Mouse (Mus musculus) heart, embryonic 16.5 days (tissue): Measurements from ENCODE around the gene Allc. TPM values are rescaled to one million over a fixed set of nuclear protein-coding genes. Genes with fewer than 3 reads are reported as not detected.

ENCODE experiments used
- ATAC-seq: fragments of 200-750 bp; cut with Nextera tagmentation; replicated peaks from 2 replicates; pipeline ENCODE4 v1.8.0; 2017; ENCODE audit warnings: moderate number of reproducible peaks; ENCODE audit not compliant: insufficient read depth, low FRiP score; ENCODE audit errors: extremely low read depth
- H3K27ac ChIP-seq: fragments of 300-500 bp; sonication (generic); 2 replicates; pipeline ENCODE4 v1.5.1; 2014; ENCODE audit warnings: mild to moderate bottlenecking, low read length, control low read depth, moderate library complexity
- H3K27me3 ChIP-seq: fragments of 300-500 bp; sonication (generic); 2 replicates; pipeline ENCODE4 v1.6.1; 2014; ENCODE audit warnings: low read length, mixed read lengths; ENCODE audit not compliant: control insufficient read depth, insufficient read depth
- H3K36me3 ChIP-seq: fragments of 300-500 bp; sonication (generic); 2 replicates; pipeline ENCODE4 v1.6.1; 2014; ENCODE audit not compliant: control insufficient read depth, insufficient read depth
- H3K4me1 ChIP-seq: fragments of 300-500 bp; sonication (generic); 2 replicates; pipeline ENCODE4 v1.6.1; 2014; ENCODE audit warnings: low read length, mixed read lengths; ENCODE audit not compliant: control insufficient read depth, insufficient read depth
- H3K4me2 ChIP-seq: fragments of 300-500 bp; sonication (generic); 2 replicates; pipeline ENCODE4 v1.6.1; 2014; ENCODE audit warnings: low read depth, mild to moderate bottlenecking, control low read depth, low read length
- H3K4me3 ChIP-seq: fragments of 300-500 bp; sonication (generic); 2 replicates; pipeline ENCODE4 v1.5.1; 2014; ENCODE audit warnings: mild to moderate bottlenecking, control low read depth, low read length
- H3K9ac ChIP-seq: fragments of 300-500 bp; sonication (generic); 2 replicates; pipeline ENCODE4 v1.6.1; 2014; ENCODE audit warnings: low read length, control low read depth
- H3K9me3 ChIP-seq: fragments of 300-500 bp; sonication (generic); replicated peaks from 2 replicates; pipeline ENCODE4 v1.6.1; 2016; ENCODE audit warnings: low read length; ENCODE audit not compliant: control insufficient read depth
- WGBS: fragments of 180-500 bp; shearing (Covaris S2); extraction: QIAGEN DNeasy Blood & Tissue Kit; methylation state at CpG from one replicate; pipeline ENCODE4 v1.1.7; 2014; 5-methylcytosine and 5-hydroxymethylcytosine counted together
- polyA plus RNA-seq: library from polyadenylated mRNA; unstranded; fragments of >200 nt; fragmentation: Nextera tagmentation; extraction: Ambion mirVana; gene quantifications from 2 replicates; pipeline ENCODE4 v1.2.1, GENCODE M21; 2015

The Allc gene
- polyA plus RNA-seq = not detected in 2 replicates

- no peak within 1 kb of the TSS for H3K27ac ChIP-seq
- WGBS = 78% methylated on average over 8 of the region's 8 CpGs
- no peaks in the 10 kb centered on the region for H3K36me3 ChIP-seq
- H3K9me3 ChIP-seq = no peaks in the 10 kb centered on the region
- no peaks in the 10 kb centered on the region for H3K4me1 ChIP-seq
- ATAC-seq = no peak
- no peak within 1 kb of the TSS for H3K9ac ChIP-seq
- H3K4me2 ChIP-seq = no peak within 1 kb of the TSS
- no peak within 1 kb of the TSS for H3K4me3 ChIP-seq
- H3K27me3 ChIP-seq = no peaks in the 10 kb centered on the region
Observed at GRCm38 (mm10) chr12:28582423-28582822, at the start of gene Allc. Allc (minus strand) TSS chr12:28582523.

GRCm38 (mm10) chr12:28628436-28628835 lies 46.1 kb upstream of the Allc start:
- Histone ChIP-seq H3K4me3 (no peak overlapping the region), H3K9me3 (no peaks in the 10 kb centered on the region), H3K27me3 (no peaks in the 10 kb centered on the region), H3K27ac (no peak overlapping the region), H3K4me1 (peaks cover 4% of the 10 kb centered on the region; the same call in 1 of the 2 replicates), H3K9ac (no peak overlapping the region), H3K36me3 (peaks cover 51% of the 10 kb centered on the region), H3K4me2 (no peak overlapping the region)
- 87% methylated on average over 2 of the region's 2 CpGs for WGBS
- ATAC-seq = no peak

DNA sequence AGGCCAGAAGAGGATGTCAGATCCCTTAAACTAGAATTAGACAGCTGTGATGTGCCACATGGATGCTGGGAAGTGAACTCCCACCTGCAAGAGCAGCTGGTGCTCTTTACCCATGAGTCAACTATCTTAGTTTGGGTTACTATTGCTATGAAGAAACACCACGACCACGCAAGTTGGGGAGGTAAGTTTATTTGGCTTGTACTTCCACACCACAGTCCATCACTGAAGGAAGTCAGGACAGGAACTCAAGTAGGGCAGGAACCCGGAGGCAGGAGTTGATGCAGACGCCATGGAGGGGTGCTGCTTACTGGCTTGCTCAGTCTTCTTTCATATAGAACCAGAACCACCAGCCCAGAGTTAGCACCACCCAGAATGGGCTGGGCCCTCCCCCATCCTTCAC lies 44.8 kb upstream of the Allc start:
- WGBS = 59% methylated on average over 4 of the region's 4 CpGs
- Histone ChIP-seq H3K4me3 (no peak overlapping the region), H3K27me3 (no peaks in the 10 kb centered on the region), H3K27ac (no peak overlapping the region), H3K36me3 (peaks cover 37% of the 10 kb centered on the region), H3K9ac (no peak overlapping the region), H3K4me1 (peaks cover 6% of the 10 kb centered on the region), H3K4me2 (no peak overlapping the region), H3K9me3 (no peaks in the 10 kb centered on the region)
- ATAC-seq = no peak

DNA sequence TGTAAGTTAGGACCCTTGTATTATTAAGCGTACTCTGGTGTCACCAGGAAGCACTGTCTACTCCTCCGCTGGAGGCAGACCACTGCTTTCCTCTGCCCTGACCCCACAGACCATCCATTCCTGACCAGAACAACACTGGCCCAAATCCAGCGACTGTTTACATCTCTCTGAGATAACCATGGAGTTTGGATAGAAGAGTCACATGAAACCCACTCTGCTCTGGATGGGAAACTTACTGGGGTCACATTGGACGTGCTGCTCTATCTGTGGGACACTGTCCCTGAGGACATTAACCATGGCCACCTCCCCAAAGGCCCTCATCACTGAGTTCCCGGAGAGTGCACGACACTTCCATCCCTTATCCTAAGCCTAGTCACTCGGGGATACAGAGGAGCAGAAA lies 43.1 kb upstream of the Allc start:
- Histone ChIP-seq H3K4me2 (no peak overlapping the region), H3K4me1 (peaks cover 13% of the 10 kb centered on the region), H3K9me3 (no peaks in the 10 kb centered on the region), H3K4me3 (no peak overlapping the region), H3K27ac (no peak overlapping the region), H3K27me3 (peaks cover 3% of the 10 kb centered on the region; the same call in 1 of the 2 replicates), H3K9ac (no peak overlapping the region), H3K36me3 (peaks cover 22% of the 10 kb centered on the region)
- ATAC-seq = peak; percentile 24; the same call in 1 of the 2 replicates
- WGBS = 53% methylated on average over 7 of the region's 7 CpGs

DNA sequence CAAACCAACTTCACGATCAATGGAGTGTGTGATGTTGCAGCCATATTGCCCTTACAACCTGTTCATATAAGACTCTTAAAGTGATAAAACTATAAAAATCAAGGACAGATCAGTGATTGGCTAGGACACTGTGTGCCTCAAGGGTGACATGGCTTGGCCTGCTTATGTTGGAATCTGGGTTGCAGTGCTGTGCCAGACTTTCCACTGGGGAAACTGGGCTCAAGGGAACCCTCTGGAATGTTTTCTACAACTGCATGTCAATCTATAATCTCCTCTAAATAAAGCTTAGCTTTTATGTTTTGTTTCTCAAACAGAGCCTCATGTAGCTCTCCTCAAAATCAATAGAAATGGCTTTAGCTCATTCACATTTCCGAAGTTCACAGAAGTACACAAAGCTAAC lies 41.9 kb upstream of the Allc start:
- H3K27me3 ChIP-seq = peaks cover 3% of the 10 kb centered on the region; the same call in 1 of the 2 replicates
- H3K9me3 ChIP-seq = no peaks in the 10 kb centered on the region
- no peak overlapping the region for H3K27ac ChIP-seq
- H3K9ac ChIP-seq = no peak overlapping the region
- H3K4me3 ChIP-seq = no peak overlapping the region
- no peak overlapping the region for H3K4me2 ChIP-seq
- WGBS = 77% methylated on average over 2 of the region's 2 CpGs
- H3K4me1 ChIP-seq = peaks cover 13% of the 10 kb centered on the region
- no peak for ATAC-seq
- H3K36me3 ChIP-seq = peaks cover 10% of the 10 kb centered on the region

- Histone ChIP-seq H3K4me2 (peak within 1 kb of the TSS; percentile 51; the same call in 1 of the 2 replicates), H3K36me3 (0 out of 2 replicates have a peak, but pooled peaks cover 2% of the 10 kb centered on the region), H3K9me3 (no peaks in the 10 kb centered on the region), H3K27ac (peak within 1 kb of the TSS; percentile 67), H3K9ac (peak within 1 kb of the TSS; percentile 24; the same call in 1 of the 2 replicates), H3K4me1 (peaks cover 13% of the 10 kb centered on the region), H3K4me3 (peak within 1 kb of the TSS; percentile 7; the same call in 1 of the 2 replicates), H3K27me3 (peaks cover 3% of the 10 kb centered on the region; the same call in 1 of the 2 replicates)
- peak; percentile 58 for ATAC-seq
- 21% methylated on average over 5 of the region's 5 CpGs for WGBS
Observed at GRCm38 (mm10) chr12:28623195-28623594, 40.9 kb upstream of the Allc start, which contains the start of gene Colec11. Colec11 (minus strand) TSS chr12:28623377.

- H3K4me2 ChIP-seq = peak overlapping the region; percentile 25; the same call in 1 of the 2 replicates
- H3K27ac ChIP-seq = peak overlapping the region; percentile 67
- peaks cover 13% of the 10 kb centered on the region for H3K4me1 ChIP-seq
- ATAC-seq = no peak
- peak overlapping the region; percentile 9; the same call in 1 of the 2 replicates for H3K9ac ChIP-seq
- peaks cover 3% of the 10 kb centered on the region; the same call in 1 of the 2 replicates for H3K27me3 ChIP-seq
- WGBS = 54% methylated on average over 1 of the region's 1 CpGs
- H3K4me3 ChIP-seq = peak overlapping the region; percentile 7; the same call in 1 of the 2 replicates
- no peaks in the 10 kb centered on the region for H3K36me3 ChIP-seq
- H3K9me3 ChIP-seq = no peaks in the 10 kb centered on the region
Observed at GRCm38 (mm10) chr12:28622641-28623040, 40.3 kb upstream of the Allc start.

DNA sequence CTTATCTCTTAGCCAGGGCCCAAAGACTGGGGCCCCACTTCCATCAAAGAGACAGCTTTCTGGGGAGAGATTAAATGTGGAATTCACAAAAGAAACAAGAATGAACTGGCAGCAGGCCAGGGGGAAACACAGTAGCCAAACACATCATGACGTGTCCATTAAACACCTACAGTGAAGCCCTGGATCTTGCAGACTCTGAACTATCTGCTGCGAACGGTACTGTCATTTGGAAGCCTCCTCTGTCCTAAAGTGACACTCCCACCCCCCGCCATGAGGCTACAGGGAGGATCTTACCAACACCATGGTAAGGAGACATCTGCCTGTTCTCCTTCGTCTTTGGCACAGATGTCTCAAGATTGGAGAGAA lies 39.8 kb upstream of the Allc start:
- WGBS = 27% methylated on average over 5 of the region's 5 CpGs
- peak overlapping the region; percentile 1; the same call in 1 of the 2 replicates for H3K4me3 ChIP-seq

GRCm38 (mm10) chr12:28621451-28622166 lies 39.3 kb upstream of the Allc start:
- H3K36me3 ChIP-seq = no peaks in the 10 kb centered on the region
- H3K4me3 ChIP-seq = peak overlapping the region; percentile 28
- WGBS = 7% methylated on average over 7 of the region's 7 CpGs
- H3K9me3 ChIP-seq = no peaks in the 10 kb centered on the region
- H3K27ac ChIP-seq = peak overlapping the region; percentile 67
- 0 out of 2 replicates have a peak, but pooled peaks have one; percentile 12 for ATAC-seq
- peak overlapping the region; percentile 49; the same call in 1 of the 2 replicates for H3K9ac ChIP-seq
- H3K27me3 ChIP-seq = peaks cover 3% of the 10 kb centered on the region; the same call in 1 of the 2 replicates
- peak overlapping the region; percentile 51 for H3K4me2 ChIP-seq
- peaks cover 13% of the 10 kb centered on the region for H3K4me1 ChIP-seq

More for the DNA sequence above, 39.8 kb upstream of the Allc start:
- ATAC-seq = peak; percentile 19; the same call in 1 of the 2 replicates
- Histone ChIP-seq H3K27ac (peak overlapping the region; percentile 67), H3K36me3 (no peaks in the 10 kb centered on the region), H3K4me1 (peaks cover 13% of the 10 kb centered on the region), H3K9me3 (no peaks in the 10 kb centered on the region), H3K27me3 (peaks cover 3% of the 10 kb centered on the region; the same call in 1 of the 2 replicates), H3K9ac (no peak overlapping the region), H3K4me2 (peak overlapping the region; percentile 51; the same call in 1 of the 2 replicates)
